Mouse (Mus musculus): Measurements from ENCODE around the gene Ucn3. TPM values are rescaled to one million over a fixed set of nuclear protein-coding genes. Genes with fewer than 3 reads are reported as not detected.
A peak's percentile ranks its signal among the peaks of the same experiment; 100 is the strongest.
"Not testable (repeated sequence)": the region's sequence is repeated elsewhere in the genome, so short reads cannot be mapped to it uniquely, and the experiment has no call there.

Ucn3 gene
- polyA plus RNA-seq, 1 experiment from 2014 or later, result not detected

GRCm38 (mm10) chr13:3913504-3913903, 31.6 kb downstream of the Ucn3 start:
- Histone ChIP-seq H3K27ac (replicated peaks) (no peak overlapping the region), H3K36me3 (replicated peaks) (peaks cover 45% of the 10 kb centered on the region), H3K4me3 (replicated peaks) (no peak overlapping the region), H3K27me3 (no peaks in the 10 kb centered on the region), H3K9ac (no peak overlapping the region), H3K4me2 (no peak overlapping the region), H3K4me1 (replicated peaks) (peaks cover 21% of the 10 kb centered on the region), H3K9me3 (replicated peaks) (no peaks in the 10 kb centered on the region)
- ATAC-seq (ENCODE audit: insufficient read depth), result no peak
- WGBS (ENCODE audit: insufficient replicate concordance), result 38% methylated on average over 4 of the region's 4 CpGs

DNA sequence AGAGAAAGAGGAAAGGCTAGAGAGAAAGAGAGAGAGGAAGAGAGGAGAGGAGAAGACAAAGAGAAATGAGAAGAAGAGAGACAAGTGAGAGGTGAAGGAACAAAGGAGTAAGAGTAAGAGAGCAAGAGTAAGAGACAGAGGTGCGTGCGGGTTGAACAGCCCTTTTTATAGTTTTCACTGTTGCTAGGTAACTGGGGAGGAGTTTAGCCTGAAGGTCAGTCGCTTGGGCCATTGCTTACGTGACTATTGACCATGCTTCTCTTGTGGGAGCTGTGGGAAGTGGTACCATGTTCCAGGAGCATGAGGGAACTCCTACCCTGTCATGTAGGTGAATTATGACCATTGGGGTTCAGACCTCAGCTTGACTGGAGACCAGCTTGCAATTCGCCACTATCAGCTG, 34.8 kb downstream of the Ucn3 start:
- no peak overlapping the region for H3K4me3 ChIP-seq (replicated peaks)
- H3K27me3 ChIP-seq, result no peaks in the 10 kb centered on the region
- peaks cover 47% of the 10 kb centered on the region for H3K36me3 ChIP-seq (replicated peaks)
- WGBS (ENCODE audit: insufficient replicate concordance), result 84% methylated on average over 5 of the region's 5 CpGs
- peaks cover 6% of the 10 kb centered on the region; the same call in 1 of the 2 replicates for H3K4me1 ChIP-seq (replicated peaks)
- no peaks in the 10 kb centered on the region for H3K9me3 ChIP-seq (replicated peaks)
- H3K9ac ChIP-seq, result no peak overlapping the region
- no peak overlapping the region for H3K27ac ChIP-seq (replicated peaks)
- no peak overlapping the region for H3K4me2 ChIP-seq
- no peak for ATAC-seq (ENCODE audit: insufficient read depth)

- ATAC-seq (ENCODE audit: insufficient read depth), result no peak
- no peak overlapping the region for H3K4me2 ChIP-seq
- peaks cover 6% of the 10 kb centered on the region; the same call in 1 of the 2 replicates for H3K4me1 ChIP-seq (replicated peaks)
- no peaks in the 10 kb centered on the region for H3K27me3 ChIP-seq
- H3K9ac ChIP-seq, result no peak overlapping the region
- peaks cover 42% of the 10 kb centered on the region for H3K36me3 ChIP-seq (replicated peaks)
- no peak overlapping the region for H3K27ac ChIP-seq (replicated peaks)
- no peak overlapping the region for H3K4me3 ChIP-seq (replicated peaks)
- no peaks in the 10 kb centered on the region for H3K9me3 ChIP-seq (replicated peaks)
- WGBS (ENCODE audit: insufficient replicate concordance), result 44% methylated on average over 4 of the region's 4 CpGs
These were observed 36.9 kb downstream of the Ucn3 start for GRCm38 (mm10) chr13:3908262-3908661.

GRCm38 (mm10) chr13:3907151-3907696, 37.9 kb downstream of the Ucn3 start:
- ATAC-seq (ENCODE audit: insufficient read depth), result no peak
- Histone ChIP-seq H3K27me3 (no peaks in the 10 kb centered on the region), H3K9me3 (replicated peaks) (no peaks in the 10 kb centered on the region), H3K4me2 (no peak overlapping the region), H3K36me3 (replicated peaks) (peaks cover 41% of the 10 kb centered on the region), H3K27ac (replicated peaks) (no peak overlapping the region), H3K9ac (no peak overlapping the region), H3K4me3 (replicated peaks) (no peak overlapping the region), H3K4me1 (replicated peaks) (peaks cover 6% of the 10 kb centered on the region; the same call in 1 of the 2 replicates)
- WGBS (ENCODE audit: insufficient replicate concordance), result 67% methylated on average over 6 of the region's 6 CpGs

DNA sequence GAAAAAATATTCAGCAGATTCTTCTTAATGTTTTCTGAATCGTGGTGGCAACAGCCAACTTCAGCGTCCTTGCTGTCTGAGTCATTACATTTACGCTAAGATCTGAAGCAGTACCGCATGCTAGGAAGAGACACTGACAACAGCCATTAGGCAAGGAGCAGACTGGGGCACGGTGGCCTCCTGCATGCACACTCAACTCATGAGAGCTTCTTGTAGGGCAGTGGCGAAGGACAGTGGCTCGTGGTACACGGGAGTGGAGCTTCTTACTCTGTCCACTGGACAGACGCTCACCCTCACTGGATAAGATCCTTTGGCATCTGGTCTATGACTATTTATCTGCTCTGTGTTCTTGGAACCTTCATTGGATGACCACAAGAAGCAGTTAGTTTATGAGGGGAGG, 45.8 kb downstream of the Ucn3 start:
- Histone ChIP-seq H3K27me3 (no peaks in the 10 kb centered on the region), H3K36me3 (replicated peaks) (peaks cover 27% of the 10 kb centered on the region)
- ATAC-seq (ENCODE audit: insufficient read depth), result no peak

GRCm38 (mm10) chr13:3898202-3898601, 46.9 kb downstream of the Ucn3 start:
- Histone ChIP-seq H3K4me1 (replicated peaks) (peaks cover 35% of the 10 kb centered on the region), H3K36me3 (replicated peaks) (peaks cover 26% of the 10 kb centered on the region)
- not testable (repeated sequence) for H3K4me3 ChIP-seq (replicated peaks); H3K27ac ChIP-seq (replicated peaks); H3K9me3 ChIP-seq (replicated peaks); H3K4me2 ChIP-seq; H3K27me3 ChIP-seq; ATAC-seq (ENCODE audit: insufficient read depth); H3K9ac ChIP-seq
- 88% methylated on average over 5 of the region's 5 CpGs for WGBS (ENCODE audit: insufficient replicate concordance)

More for the DNA sequence above, 45.8 kb downstream of the Ucn3 start:
- Histone ChIP-seq H3K27ac (replicated peaks) (no peak overlapping the region), H3K4me3 (replicated peaks) (no peak overlapping the region), H3K4me1 (replicated peaks) (peaks cover 26% of the 10 kb centered on the region), H3K9ac (no peak overlapping the region), H3K9me3 (replicated peaks) (no peaks in the 10 kb centered on the region), H3K4me2 (no peak overlapping the region)
- WGBS (ENCODE audit: insufficient replicate concordance), result 83% methylated on average over 9 of the region's 9 CpGs

DNA sequence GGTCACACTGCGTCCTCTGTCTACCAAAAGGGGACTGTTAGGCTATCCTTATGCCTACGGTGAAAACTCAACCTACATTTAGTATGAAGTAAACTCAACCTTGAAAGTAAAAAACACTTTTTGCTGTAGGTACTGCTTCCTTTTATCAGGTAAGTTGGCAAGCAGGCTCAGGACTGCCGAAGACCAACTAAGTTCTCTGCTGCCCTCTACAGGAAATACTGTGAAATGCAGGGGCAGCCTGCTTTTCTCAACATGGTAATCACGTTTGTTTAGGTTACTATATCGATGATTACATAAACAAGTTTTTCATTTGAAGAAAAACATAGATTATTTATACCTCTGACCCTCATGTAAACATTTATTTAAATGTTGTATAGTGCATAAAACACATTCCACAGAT, 48.2 kb downstream of the Ucn3 start:
- no peak overlapping the region for H3K27ac ChIP-seq (replicated peaks)
- ATAC-seq (ENCODE audit: insufficient read depth), result no peak
- H3K9ac ChIP-seq, result no peak overlapping the region
- 28% methylated on average over 5 of the region's 5 CpGs for WGBS (ENCODE audit: insufficient replicate concordance)
- no peak overlapping the region for H3K4me3 ChIP-seq (replicated peaks)
- H3K9me3 ChIP-seq (replicated peaks), result no peaks in the 10 kb centered on the region
- no peak overlapping the region for H3K4me2 ChIP-seq
- H3K4me1 ChIP-seq (replicated peaks), result peaks cover 37% of the 10 kb centered on the region
- no peaks in the 10 kb centered on the region for H3K27me3 ChIP-seq
- H3K36me3 ChIP-seq (replicated peaks), result peaks cover 23% of the 10 kb centered on the region

GRCm38 (mm10) chr13:3896032-3896431, 49.1 kb downstream of the Ucn3 start:
- H3K27ac ChIP-seq (replicated peaks), result peak overlapping the region; percentile 53
- WGBS (ENCODE audit: insufficient replicate concordance), result 74% methylated on average over 6 of the region's 6 CpGs

GRCm38 (mm10) chr13:3895397-3895980, 49.7 kb downstream of the Ucn3 start:
- Histone ChIP-seq H3K27ac (replicated peaks) (peak overlapping the region; percentile 53), H3K27me3 (no peaks in the 10 kb centered on the region), H3K4me1 (replicated peaks) (peaks cover 48% of the 10 kb centered on the region), H3K9me3 (replicated peaks) (no peaks in the 10 kb centered on the region), H3K4me3 (replicated peaks) (no peak overlapping the region), H3K4me2 (no peak overlapping the region), H3K9ac (no peak overlapping the region), H3K36me3 (replicated peaks) (peaks cover 23% of the 10 kb centered on the region)
- 69% methylated on average over 8 of the region's 8 CpGs for WGBS (ENCODE audit: insufficient replicate concordance)
- ATAC-seq (ENCODE audit: insufficient read depth), result no peak

More at GRCm38 (mm10) chr13:3896032-3896431, 49.1 kb downstream of the Ucn3 start:
- no peak for ATAC-seq (ENCODE audit: insufficient read depth)
- Histone ChIP-seq H3K36me3 (replicated peaks) (peaks cover 23% of the 10 kb centered on the region), H3K9ac (no peak overlapping the region), H3K4me2 (no peak overlapping the region), H3K4me3 (replicated peaks) (no peak overlapping the region), H3K9me3 (replicated peaks) (no peaks in the 10 kb centered on the region), H3K4me1 (replicated peaks) (peaks cover 44% of the 10 kb centered on the region), H3K27me3 (no peaks in the 10 kb centered on the region)

GRCm38 (mm10) chr13:3894549-3894948, 50.6 kb downstream of the Ucn3 start:
- Histone ChIP-seq H3K27me3 (no peaks in the 10 kb centered on the region), H3K36me3 (replicated peaks) (peaks cover 24% of the 10 kb centered on the region), H3K9ac (no peak overlapping the region), H3K9me3 (replicated peaks) (no peaks in the 10 kb centered on the region), H3K27ac (replicated peaks) (no peak overlapping the region), H3K4me1 (replicated peaks) (peaks cover 55% of the 10 kb centered on the region), H3K4me2 (no peak overlapping the region), H3K4me3 (replicated peaks) (no peak overlapping the region)
- ATAC-seq (ENCODE audit: insufficient read depth), result no peak
- 80% methylated on average over 8 of the region's 8 CpGs for WGBS (ENCODE audit: insufficient replicate concordance)

DNA sequence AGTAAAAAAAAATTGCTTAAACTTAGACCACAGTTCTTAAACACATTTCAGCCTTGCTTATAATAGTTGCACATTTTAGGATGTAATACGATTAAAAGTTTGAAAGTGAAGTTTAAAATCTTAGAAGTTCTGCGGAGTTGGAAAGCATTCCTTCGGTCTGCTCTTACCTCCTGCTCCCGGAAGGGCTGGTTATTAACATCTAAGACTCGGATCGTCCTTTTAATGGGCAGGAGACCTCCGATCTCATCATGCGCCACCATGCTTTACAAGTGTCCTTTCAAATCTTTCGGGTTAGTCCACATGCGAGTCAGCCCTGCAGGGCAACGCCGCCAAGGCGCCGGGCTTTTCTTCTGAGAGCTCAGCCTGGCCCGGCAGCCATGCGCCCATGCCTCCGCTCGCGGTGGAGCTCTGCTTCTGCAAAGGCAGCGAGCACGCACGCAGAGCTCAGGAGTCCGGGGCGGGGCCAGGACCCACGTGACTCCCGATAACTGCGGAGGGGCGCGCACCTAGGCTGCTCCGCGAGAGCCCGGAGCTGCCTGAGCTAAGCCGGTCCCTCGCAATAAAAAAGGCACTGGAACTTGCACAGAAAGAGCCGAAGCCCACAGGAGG, 51.9 kb downstream of the Ucn3 start:
- Histone ChIP-seq H3K27ac (replicated peaks) (peak overlapping the region; percentile 77), H3K27me3 (no peaks in the 10 kb centered on the region), H3K9me3 (replicated peaks) (no peaks in the 10 kb centered on the region), H3K9ac (peak overlapping the region; percentile 76), H3K36me3 (replicated peaks) (peaks cover 30% of the 10 kb centered on the region), H3K4me3 (replicated peaks) (peak overlapping the region; percentile 71), H3K4me2 (peak overlapping the region; percentile 69), H3K4me1 (replicated peaks) (peaks cover 60% of the 10 kb centered on the region)
- peak; percentile 98 for ATAC-seq (ENCODE audit: insufficient read depth)
- WGBS (ENCODE audit: insufficient replicate concordance), result under 1% methylated on average over 35 of the region's 35 CpGs
